Mouse (Mus musculus): ENCODE data around the gene Rapgef5.

DNA sequence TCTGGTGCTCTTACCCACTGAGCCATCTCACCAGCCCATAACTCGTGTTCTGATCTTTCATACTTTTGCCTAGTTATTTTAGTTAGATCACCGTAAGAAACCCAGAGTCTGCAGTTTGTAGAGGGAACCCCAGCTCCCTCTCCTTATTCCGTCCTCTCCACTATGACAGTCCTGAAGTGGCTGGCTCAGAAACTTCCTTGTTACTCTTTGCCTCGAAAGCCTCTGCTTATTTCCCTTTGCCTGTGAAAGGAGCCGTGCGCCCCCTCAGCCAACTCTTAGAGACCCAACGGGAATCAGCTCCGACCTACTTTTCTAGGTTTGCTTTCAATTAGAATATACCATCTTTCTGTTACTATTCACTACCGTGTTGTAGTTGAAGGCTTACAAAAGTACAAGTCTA lies 186.6 kb downstream of the Rapgef5 start:
- TF ChIP-seq EP300 (optimal IDR thresholded peaks at IDR 0.05) (no peak), CTCF (IDR thresholded peaks at IDR 0.05; ENCODE audit: low read depth) (no peak)

Measured in stomach, postnatal 0 days (tissue).